Mouse (Mus musculus): Measurements from ENCODE around the gene Dhrs4. TPM values are rescaled to one million over a fixed set of nuclear protein-coding genes. Genes with fewer than 3 reads are reported as not detected.

Dhrs4 gene
- total and polyA plus RNA-seq, 3 experiments, result 22.7 to 34.2 TPM; not detected in 1

- TF ChIP-seq MAZ (IDR thresholded peaks at IDR 0.05; ENCODE audit: low read depth, low read length) (no peak), USF1 (IDR thresholded peaks at IDR 0.05; ENCODE audit: low read depth, low read length) (no peak), RAD21 (IDR thresholded peaks at IDR 0.05; ENCODE audit: low read depth, low read length) (no peak)
These were observed 729 bp upstream of the Dhrs4 start (continued) for GRCm38 (mm10) chr14:55477829-55478228.

- H3K36me3 ChIP-seq (ENCODE audit: control insufficient read depth in 1 of 2, insufficient read depth in 2 of 2, low read length in 2 of 2), result peaks cover 0 to 12% of the 10 kb centered on the region in 2 experiments; a peak in 2 of 4 replicates
- 0 out of 4 replicates have a peak, but pooled peaks cover 0 to 2% of the 10 kb centered on the region in 2 experiments for H3K27me3 ChIP-seq (ENCODE audit: control insufficient read depth in 1 of 2, insufficient read depth in 2 of 2, low read length in 2 of 2)
- H3K27ac ChIP-seq (ENCODE audit: control insufficient read depth, low read depth, low read length), result no peak overlapping the region
- no peak for TF ChIP-seq MYC (IDR thresholded peaks at IDR 0.05; ENCODE audit: low read depth, low read length)
- no peak for TF ChIP-seq ZKSCAN1 (IDR thresholded peaks at IDR 0.05; ENCODE audit: low read depth, low read length)
- no peak for TF ChIP-seq ZMIZ1 (IDR thresholded peaks at IDR 0.05; ENCODE audit: low read depth, low read length)
- no peak for TF ChIP-seq ELF1 (IDR thresholded peaks at IDR 0.05; ENCODE audit: low read depth, low read length)
- TF ChIP-seq ZC3H11A (IDR thresholded peaks at IDR 0.05; ENCODE audit: low read depth, low read length), result no peak
- TF ChIP-seq HCFC1 (IDR thresholded peaks at IDR 0.05; ENCODE audit: low read depth, low read length), result no peak
- no peak for TF ChIP-seq RCOR1 (IDR thresholded peaks at IDR 0.05; ENCODE audit: low read depth, low read length)
- no peak for TF ChIP-seq POLR2AphosphoS5 (IDR thresholded peaks at IDR 0.05; ENCODE audit: borderline replicate concordance, low read depth, low read length)
- no peak for TF ChIP-seq CHD1 (IDR thresholded peaks at IDR 0.05; ENCODE audit: low read depth, low read length)
- TF ChIP-seq POLR2A (IDR thresholded peaks at IDR 0.05; ENCODE audit: control insufficient read depth in 1 of 2, insufficient read depth in 1 of 2, low read depth in 1 of 2, low read length in 2 of 2, poor library complexity in 1 of 2), result no peak
- TF ChIP-seq MAZ (IDR thresholded peaks at IDR 0.05; ENCODE audit: low read depth, low read length), result no peak
- TF ChIP-seq TBP (IDR thresholded peaks at IDR 0.05; ENCODE audit: low read depth, low read length), result no peak
- no peak for TF ChIP-seq NRF1 (IDR thresholded peaks at IDR 0.05; ENCODE audit: insufficient read depth, low read depth, low read length, poor library complexity, severe bottlenecking)
- H3K79me2 ChIP-seq (ENCODE audit: control insufficient read depth, insufficient read depth, low read length, poor library complexity), result no peaks in the 10 kb centered on the region; the same call in 1 of the 2 replicates
- H3K9ac ChIP-seq (ENCODE audit: control insufficient read depth, low read depth, low read length, poor library complexity, severe bottlenecking), result no peak overlapping the region
- H3K9me3 ChIP-seq (replicated peaks; ENCODE audit: insufficient read depth, low read length), result no peaks in the 10 kb centered on the region
- no peak for DNase-seq (ENCODE audit: low read depth, low spot score)
- H3K4me1 ChIP-seq (ENCODE audit: control insufficient read depth in 1 of 2, insufficient read depth in 2 of 2, low read length in 2 of 2), result peaks cover 0 to 18% of the 10 kb centered on the region in 2 experiments; a peak in 3 of 4 replicates
- no peak overlapping the region for H3K4me3 ChIP-seq (ENCODE audit: control insufficient read depth in 1 of 2, insufficient read depth in 1 of 2, low read depth in 2 of 2, low read length in 2 of 2)
These were observed 1.1 kb downstream of the Dhrs4 start for GRCm38 (mm10) chr14:55479629-55480028.

- H3K9me3 ChIP-seq (replicated peaks; ENCODE audit: insufficient read depth, low read length), result no peaks in the 10 kb centered on the region
- no peak overlapping the region for H3K4me3 ChIP-seq (ENCODE audit: control insufficient read depth in 1 of 2, insufficient read depth in 1 of 2, low read depth in 2 of 2, low read length in 2 of 2)
- H3K4me1 ChIP-seq (ENCODE audit: control insufficient read depth in 1 of 2, insufficient read depth in 2 of 2, low read length in 2 of 2), result peaks cover 0 to 11% of the 10 kb centered on the region in 2 experiments; a peak in 2 of 4 replicates
- no peak for DNase-seq (ENCODE audit: low read depth, low spot score)
- H3K79me2 ChIP-seq (ENCODE audit: control insufficient read depth, insufficient read depth, low read length, poor library complexity), result no peaks in the 10 kb centered on the region
- no peak overlapping the region for H3K9ac ChIP-seq (ENCODE audit: control insufficient read depth, low read depth, low read length, poor library complexity, severe bottlenecking)
- H3K27me3 ChIP-seq (ENCODE audit: control insufficient read depth in 1 of 2, insufficient read depth in 2 of 2, low read length in 2 of 2), result no peaks in the 10 kb centered on the region
- no peaks in the 10 kb centered on the region for H3K36me3 ChIP-seq (ENCODE audit: control insufficient read depth in 1 of 2, insufficient read depth in 2 of 2, low read length in 2 of 2)
- no peak for TF ChIP-seq NELFE (IDR thresholded peaks at IDR 0.05; ENCODE audit: low read depth, low read length)
- no peak for TF ChIP-seq GABPA (IDR thresholded peaks at IDR 0.05; ENCODE audit: low read depth, low read length)
- no peak for TF ChIP-seq MEF2A (IDR thresholded peaks at IDR 0.05; ENCODE audit: extremely low read depth, insufficient replicate concordance, low read depth, low read length, poor library complexity, severe bottlenecking)
- no peak for TF ChIP-seq POLR2A (IDR thresholded peaks at IDR 0.05; ENCODE audit: control insufficient read depth in 1 of 2, insufficient read depth in 1 of 2, low read depth in 1 of 2, low read length in 2 of 2, poor library complexity in 1 of 2)
- TF ChIP-seq NRF1 (IDR thresholded peaks at IDR 0.05; ENCODE audit: insufficient read depth, low read depth, low read length, poor library complexity, severe bottlenecking), result no peak
- no peak for TF ChIP-seq SIN3A (IDR thresholded peaks at IDR 0.05; ENCODE audit: low read length)
- TF ChIP-seq ZNF384 (IDR thresholded peaks at IDR 0.05; ENCODE audit: low read depth, low read length), result no peak
- no peak for TF ChIP-seq ETS1 (IDR thresholded peaks at IDR 0.05; ENCODE audit: low read depth, low read length)
- no peak for TF ChIP-seq RAD21 (IDR thresholded peaks at IDR 0.05; ENCODE audit: low read depth, low read length)
- no peak overlapping the region for H3K27ac ChIP-seq (ENCODE audit: control insufficient read depth, low read depth, low read length)
These were observed 6.0 kb downstream of the Dhrs4 start for GRCm38 (mm10) chr14:55484430-55485085.

All from MEL (cell line).